Mouse (Mus musculus): Measurements from ENCODE around the gene Cntn4. TPM values are rescaled to one million over a fixed set of nuclear protein-coding genes. Genes with fewer than 3 reads are reported as not detected.

The Cntn4 gene
- polyA plus RNA-seq, 1 experiment, result not detected

- no peak for DNase-seq
- H3K36me3 ChIP-seq (ENCODE audit: control insufficient read depth, insufficient read depth, low read length), result no peaks in the 10 kb centered on the region
- 74% methylated on average over 3 of the region's 3 CpGs for WGBS
Observed at GRCm38 (mm10) chr6:106408014-106408413, 730.6 kb downstream of the Cntn4 start.

GRCm38 (mm10) chr6:106408634-106409033 is 731.2 kb downstream of the Cntn4 start:
- Histone ChIP-seq H3K4me1 (ENCODE audit: control insufficient read depth, insufficient read depth, low read length) (no peaks in the 10 kb centered on the region), H3K4me3 (ENCODE audit: insufficient read depth, low read depth, low read length) (no peak overlapping the region), H3K36me3 (ENCODE audit: control insufficient read depth, insufficient read depth, low read length) (no peaks in the 10 kb centered on the region), H3K27ac (ENCODE audit: insufficient read depth, low read depth, low read length) (no peak overlapping the region), H3K27me3 (replicated peaks; ENCODE audit: control insufficient read depth, insufficient read depth, low read length) (no peaks in the 10 kb centered on the region)
- no peak for DNase-seq
- no peak for TF ChIP-seq POLR2A (IDR thresholded peaks at IDR 0.05; ENCODE audit: low read depth, low read length)
- TF ChIP-seq CTCF (conservative IDR thresholded peaks at IDR 0.05; ENCODE audit: insufficient read depth, insufficient read length, low read depth, low read length), result no peak
- 54% methylated on average over 3 of the region's 3 CpGs for WGBS

More at GRCm38 (mm10) chr6:106408014-106408413, 730.6 kb downstream of the Cntn4 start:
- Histone ChIP-seq H3K4me3 (ENCODE audit: insufficient read depth, low read depth, low read length) (no peak overlapping the region), H3K27ac (ENCODE audit: insufficient read depth, low read depth, low read length) (no peak overlapping the region), H3K27me3 (replicated peaks; ENCODE audit: control insufficient read depth, insufficient read depth, low read length) (no peaks in the 10 kb centered on the region), H3K4me1 (ENCODE audit: control insufficient read depth, insufficient read depth, low read length) (no peaks in the 10 kb centered on the region)
- TF ChIP-seq POLR2A (IDR thresholded peaks at IDR 0.05; ENCODE audit: low read depth, low read length) (no peak), CTCF (conservative IDR thresholded peaks at IDR 0.05; ENCODE audit: insufficient read depth, insufficient read length, low read depth, low read length) (no peak)

GRCm38 (mm10) chr6:106422947-106423346 is 745.5 kb downstream of the Cntn4 start:
- Histone ChIP-seq H3K27me3 (replicated peaks; ENCODE audit: control insufficient read depth, insufficient read depth, low read length) (no peaks in the 10 kb centered on the region), H3K4me3 (ENCODE audit: insufficient read depth, low read depth, low read length) (no peak overlapping the region), H3K36me3 (ENCODE audit: control insufficient read depth, insufficient read depth, low read length) (no peaks in the 10 kb centered on the region), H3K4me1 (ENCODE audit: control insufficient read depth, insufficient read depth, low read length) (no peaks in the 10 kb centered on the region), H3K27ac (ENCODE audit: insufficient read depth, low read depth, low read length) (no peak overlapping the region)
- TF ChIP-seq POLR2A (IDR thresholded peaks at IDR 0.05; ENCODE audit: low read depth, low read length), result no peak
- TF ChIP-seq CTCF (conservative IDR thresholded peaks at IDR 0.05; ENCODE audit: insufficient read depth, insufficient read length, low read depth, low read length), result no peak
- no peak for DNase-seq

GRCm38 (mm10) chr6:106423471-106423870 is 746.0 kb downstream of the Cntn4 start:
- no peaks in the 10 kb centered on the region for H3K4me1 ChIP-seq (ENCODE audit: control insufficient read depth, insufficient read depth, low read length)
- H3K4me3 ChIP-seq (ENCODE audit: insufficient read depth, low read depth, low read length), result no peak overlapping the region
- no peak overlapping the region for H3K27ac ChIP-seq (ENCODE audit: insufficient read depth, low read depth, low read length)
- WGBS, result 86% methylated on average over 2 of the region's 2 CpGs
- TF ChIP-seq POLR2A (IDR thresholded peaks at IDR 0.05; ENCODE audit: low read depth, low read length) (no peak), CTCF (conservative IDR thresholded peaks at IDR 0.05; ENCODE audit: insufficient read depth, insufficient read length, low read depth, low read length) (no peak)
- DNase-seq, result no peak
- no peaks in the 10 kb centered on the region for H3K27me3 ChIP-seq (replicated peaks; ENCODE audit: control insufficient read depth, insufficient read depth, low read length)
- H3K36me3 ChIP-seq (ENCODE audit: control insufficient read depth, insufficient read depth, low read length), result no peaks in the 10 kb centered on the region

- Histone ChIP-seq H3K4me1 (ENCODE audit: control insufficient read depth, insufficient read depth, low read length) (no peaks in the 10 kb centered on the region), H3K36me3 (ENCODE audit: control insufficient read depth, insufficient read depth, low read length) (no peaks in the 10 kb centered on the region), H3K27me3 (replicated peaks; ENCODE audit: control insufficient read depth, insufficient read depth, low read length) (no peaks in the 10 kb centered on the region), H3K4me3 (ENCODE audit: insufficient read depth, low read depth, low read length) (no peak overlapping the region), H3K27ac (ENCODE audit: insufficient read depth, low read depth, low read length) (no peak overlapping the region)
- no peak for TF ChIP-seq POLR2A (IDR thresholded peaks at IDR 0.05; ENCODE audit: low read depth, low read length)
- no peak for TF ChIP-seq CTCF (conservative IDR thresholded peaks at IDR 0.05; ENCODE audit: insufficient read depth, insufficient read length, low read depth, low read length)
- 69% methylated on average over 3 of the region's 3 CpGs for WGBS
- DNase-seq, result no peak
Observed at GRCm38 (mm10) chr6:106426615-106427014, 749.2 kb downstream of the Cntn4 start.

GRCm38 (mm10) chr6:106431466-106431865 is 754.0 kb downstream of the Cntn4 start:
- DNase-seq, result no peak
- Histone ChIP-seq H3K4me3 (ENCODE audit: insufficient read depth, low read depth, low read length) (no peak overlapping the region), H3K36me3 (ENCODE audit: control insufficient read depth, insufficient read depth, low read length) (no peaks in the 10 kb centered on the region), H3K27ac (ENCODE audit: insufficient read depth, low read depth, low read length) (no peak overlapping the region), H3K4me1 (ENCODE audit: control insufficient read depth, insufficient read depth, low read length) (no peaks in the 10 kb centered on the region), H3K27me3 (replicated peaks; ENCODE audit: control insufficient read depth, insufficient read depth, low read length) (no peaks in the 10 kb centered on the region)
- no peak for TF ChIP-seq CTCF (conservative IDR thresholded peaks at IDR 0.05; ENCODE audit: insufficient read depth, insufficient read length, low read depth, low read length)
- no peak for TF ChIP-seq POLR2A (IDR thresholded peaks at IDR 0.05; ENCODE audit: low read depth, low read length)
- 77% methylated on average over 3 of the region's 3 CpGs for WGBS

- H3K27ac ChIP-seq (ENCODE audit: insufficient read depth, low read depth, low read length), result no peak overlapping the region
- H3K27me3 ChIP-seq (replicated peaks; ENCODE audit: control insufficient read depth, insufficient read depth, low read length), result no peaks in the 10 kb centered on the region
- WGBS, result 56% methylated on average over 1 of the region's 1 CpGs
- H3K36me3 ChIP-seq (ENCODE audit: control insufficient read depth, insufficient read depth, low read length), result no peaks in the 10 kb centered on the region
- DNase-seq, result no peak
- no peak overlapping the region for H3K4me3 ChIP-seq (ENCODE audit: insufficient read depth, low read depth, low read length)
- H3K4me1 ChIP-seq (ENCODE audit: control insufficient read depth, insufficient read depth, low read length), result no peaks in the 10 kb centered on the region
- TF ChIP-seq CTCF (conservative IDR thresholded peaks at IDR 0.05; ENCODE audit: insufficient read depth, insufficient read length, low read depth, low read length), result no peak
- no peak for TF ChIP-seq POLR2A (IDR thresholded peaks at IDR 0.05; ENCODE audit: low read depth, low read length)
Observed at GRCm38 (mm10) chr6:106440786-106441185, 763.3 kb downstream of the Cntn4 start.

GRCm38 (mm10) chr6:106441246-106441645 is 763.8 kb downstream of the Cntn4 start:
- H3K4me3 ChIP-seq (ENCODE audit: insufficient read depth, low read depth, low read length), result no peak overlapping the region
- no peak overlapping the region for H3K27ac ChIP-seq (ENCODE audit: insufficient read depth, low read depth, low read length)
- DNase-seq, result no peak
- TF ChIP-seq CTCF (conservative IDR thresholded peaks at IDR 0.05; ENCODE audit: insufficient read depth, insufficient read length, low read depth, low read length) (no peak), POLR2A (IDR thresholded peaks at IDR 0.05; ENCODE audit: low read depth, low read length) (no peak)
- 80% methylated on average over 3 of the region's 3 CpGs for WGBS
- H3K27me3 ChIP-seq (replicated peaks; ENCODE audit: control insufficient read depth, insufficient read depth, low read length), result no peaks in the 10 kb centered on the region
- no peaks in the 10 kb centered on the region for H3K4me1 ChIP-seq (ENCODE audit: control insufficient read depth, insufficient read depth, low read length)
- no peaks in the 10 kb centered on the region for H3K36me3 ChIP-seq (ENCODE audit: control insufficient read depth, insufficient read depth, low read length)
